Mouse (Mus musculus): Measurements from ENCODE around the gene Psmd9. TPM values are rescaled to one million over a fixed set of nuclear protein-coding genes. Genes with fewer than 3 reads are reported as not detected.

Psmd9 gene
- total and polyA plus RNA-seq, 2 experiments: 28.5 to 29.8 TPM

GRCm38 (mm10) chr5:123139722-123140627 lies 29.2 kb upstream of the Psmd9 start:
- Histone ChIP-seq H3K4me1 (ENCODE audit: control insufficient read depth, insufficient read depth, low read length) (peaks cover 17% of the 10 kb centered on the region), H3K36me3 (ENCODE audit: control insufficient read depth, insufficient read depth, low read length) (no peaks in the 10 kb centered on the region)
- 5% methylated on average over 28 of the region's 28 CpGs for WGBS

GRCm38 (mm10) chr5:123140694-123141554 lies 28.3 kb upstream of the Psmd9 start:
- peaks cover 13% of the 10 kb centered on the region; the same call in 1 of the 2 replicates for H3K79me2 ChIP-seq (ENCODE audit: control insufficient read depth, insufficient read depth, low read length)
- no peaks in the 10 kb centered on the region for H3K36me3 ChIP-seq (ENCODE audit: control insufficient read depth, insufficient read depth, low read length)
- DNase-seq (ENCODE audit: extremely low read depth, low read depth, low spot score): peak; percentile 88
- under 1% methylated on average over 31 of the region's 31 CpGs for WGBS
- peak overlapping the region; percentile 98 for H3K9ac ChIP-seq (ENCODE audit: low read depth, low read length)
- no peaks in the 10 kb centered on the region for H3K27me3 ChIP-seq (ENCODE audit: control insufficient read depth, insufficient read depth, low read length)
- TF ChIP-seq POLR2A (IDR thresholded peaks at IDR 0.05; ENCODE audit: extremely low read depth, insufficient read depth, low read length): peak; percentile 69
- TF ChIP-seq CTCF (IDR thresholded peaks at IDR 0.05; ENCODE audit: low read depth, low read length): no peak
- H3K27ac ChIP-seq (replicated peaks; ENCODE audit: insufficient read depth, low read depth, low read length): peak overlapping the region; percentile 95
- H3K4me3 ChIP-seq (ENCODE audit: insufficient read depth, low read depth, low read length): peak overlapping the region; percentile 89
- H3K4me1 ChIP-seq (ENCODE audit: control insufficient read depth, insufficient read depth, low read length): peaks cover 19% of the 10 kb centered on the region

More at GRCm38 (mm10) chr5:123139722-123140627, 29.2 kb upstream of the Psmd9 start:
- H3K79me2 ChIP-seq (ENCODE audit: control insufficient read depth, insufficient read depth, low read length): peaks cover 13% of the 10 kb centered on the region; the same call in 1 of the 2 replicates
- peak overlapping the region; percentile 71 for H3K4me3 ChIP-seq (ENCODE audit: insufficient read depth, low read depth, low read length)
- TF ChIP-seq POLR2A (IDR thresholded peaks at IDR 0.05; ENCODE audit: extremely low read depth, insufficient read depth, low read length) (no peak), CTCF (IDR thresholded peaks at IDR 0.05; ENCODE audit: low read depth, low read length) (no peak)
- peak; percentile 46 for DNase-seq (ENCODE audit: extremely low read depth, low read depth, low spot score)
- H3K9ac ChIP-seq (ENCODE audit: low read depth, low read length): peak overlapping the region; percentile 87
- no peaks in the 10 kb centered on the region for H3K27me3 ChIP-seq (ENCODE audit: control insufficient read depth, insufficient read depth, low read length)
- H3K27ac ChIP-seq (replicated peaks; ENCODE audit: insufficient read depth, low read depth, low read length): peak overlapping the region; percentile 95

GRCm38 (mm10) chr5:123141555-123142160 lies 27.6 kb upstream of the Psmd9 start:
- Histone ChIP-seq H3K27ac (replicated peaks; ENCODE audit: insufficient read depth, low read depth, low read length) (peak overlapping the region; percentile 95), H3K9ac (ENCODE audit: low read depth, low read length) (peak overlapping the region; percentile 98), H3K27me3 (ENCODE audit: control insufficient read depth, insufficient read depth, low read length) (no peaks in the 10 kb centered on the region), H3K4me3 (ENCODE audit: insufficient read depth, low read depth, low read length) (peak overlapping the region; percentile 89), H3K79me2 (ENCODE audit: control insufficient read depth, insufficient read depth, low read length) (peaks cover 13% of the 10 kb centered on the region; the same call in 1 of the 2 replicates), H3K36me3 (ENCODE audit: control insufficient read depth, insufficient read depth, low read length) (peaks cover 2% of the 10 kb centered on the region; the same call in 1 of the 2 replicates), H3K4me1 (ENCODE audit: control insufficient read depth, insufficient read depth, low read length) (peaks cover 19% of the 10 kb centered on the region)
- WGBS: 3% methylated on average over 36 of the region's 38 CpGs
- TF ChIP-seq POLR2A (IDR thresholded peaks at IDR 0.05; ENCODE audit: extremely low read depth, insufficient read depth, low read length): no peak
- no peak for TF ChIP-seq CTCF (IDR thresholded peaks at IDR 0.05; ENCODE audit: low read depth, low read length)
- no peak for DNase-seq (ENCODE audit: extremely low read depth, low read depth, low spot score)

- H3K27ac ChIP-seq (replicated peaks; ENCODE audit: insufficient read depth, low read depth, low read length): peak within 1 kb of the TSS; percentile 95
- DNase-seq (ENCODE audit: extremely low read depth, low read depth, low spot score): peak; percentile 54
- peak within 1 kb of the TSS; percentile 89 for H3K4me3 ChIP-seq (ENCODE audit: insufficient read depth, low read depth, low read length)
- WGBS: 1% methylated on average over 82 of the region's 103 CpGs
- peaks cover 4% of the 10 kb centered on the region; the same call in 1 of the 2 replicates for H3K36me3 ChIP-seq (ENCODE audit: control insufficient read depth, insufficient read depth, low read length)
- TF ChIP-seq POLR2A (IDR thresholded peaks at IDR 0.05; ENCODE audit: extremely low read depth, insufficient read depth, low read length) (0 out of 2 replicates have a peak, but pooled peaks have one; percentile 17), CTCF (IDR thresholded peaks at IDR 0.05; ENCODE audit: low read depth, low read length) (no peak)
- peaks cover 13% of the 10 kb centered on the region; the same call in 1 of the 2 replicates for H3K79me2 ChIP-seq (ENCODE audit: control insufficient read depth, insufficient read depth, low read length)
- H3K27me3 ChIP-seq (ENCODE audit: control insufficient read depth, insufficient read depth, low read length): no peaks in the 10 kb centered on the region
- peak within 1 kb of the TSS; percentile 98 for H3K9ac ChIP-seq (ENCODE audit: low read depth, low read length)
- H3K4me1 ChIP-seq (ENCODE audit: control insufficient read depth, insufficient read depth, low read length): peaks cover 13% of the 10 kb centered on the region
Observed at GRCm38 (mm10) chr5:123142161-123143157, 26.8 kb upstream of the Psmd9 start, which contains the start of gene Setd1b. Gene Setd1b (plus strand): TSS chr5:123142193.

Data from liver, adult 2 months (tissue).